16 mouse cellular contexts compared by ENCODE assay signal in genomic region chr15:25591964-25592363, GRCm38 (mm10). TPM values are rescaled to one million over a fixed set of nuclear protein-coding genes. Genes with fewer than 3 reads are reported as not detected.
DNase-seq lines count a peak whose midpoint lies in the region; TF ChIP-seq lines count a peak whose summit lies in the region.
"Had no signal": no experiment of that assay in that cellular context is flagged by ENCODE, and none has a peak within 500 bp of the region (broad histone marks: within the 10 kb centered on the region; RNA-seq: fewer than 3 reads in every experiment).

No protein-coding gene starts in this region.

- no peak for TF ChIP-seq CTCF in thymus, adult 2 months (IDR thresholded peaks at IDR 0.05; ENCODE audit: borderline replicate concordance, control insufficient read depth, extremely low read depth, insufficient read depth, low read length, poor library complexity)

- H3K4me1 ChIP-seq in thymus, adult 2 months (replicated peaks; ENCODE audit: control insufficient read depth, insufficient read depth, low read length) = peaks cover 24% of the 10 kb centered on the region
- H3K4me1 ChIP-seq in hindbrain, embryonic 10.5 days (replicated peaks) = no peaks in the 10 kb centered on the region; the same call in none of the 2 replicates
- H3K4me1 ChIP-seq: midbrain, embryonic 15.5 days; neural tube, embryonic 13.5 days had no signal

- TF ChIP-seq POLR2A in thymus, adult 2 months (IDR thresholded peaks at IDR 0.05; ENCODE audit: control insufficient read depth, extremely low read depth, insufficient read depth, low read length, poor library complexity) = no peak

- no peak overlapping the region for H3K4me3 ChIP-seq in thymus, adult 2 months (ENCODE audit: control insufficient read depth, insufficient read depth, low read length)
- no peak overlapping the region for H3K4me3 ChIP-seq in hindbrain, embryonic 10.5 days
- H3K4me3 ChIP-seq: forebrain, embryonic 12.5 days; layer of hippocampus, adult 2 months; liver, embryonic 12.5 days; midbrain, embryonic 15.5 days; neural tube, embryonic 13.5 days had no signal

- H3K36me3 ChIP-seq in thymus, adult 2 months (ENCODE audit: control insufficient read depth, insufficient read depth, low read length) = no peaks in the 10 kb centered on the region
- no peaks in the 10 kb centered on the region for H3K36me3 ChIP-seq in hindbrain, embryonic 10.5 days
- H3K36me3 ChIP-seq: forebrain, embryonic 12.5 days; liver, embryonic 12.5 days; midbrain, embryonic 15.5 days; neural tube, embryonic 13.5 days had no signal

- DNase-seq in heart, adult 11 months = peak; percentile 75
- DNase-seq in heart, adult 18-20 months = no peak
- DNase-seq in T-cell, adult 2 months (ENCODE audit: low spot score) = peak; percentile 45
- peak; percentile 38 for DNase-seq in thymus, adult 2 months
- DNase-seq in thymus, postnatal 4 days = peak; percentile 51
- DNase-seq in hindbrain, embryonic 10.5 days (ENCODE audit: low spot score) = no peak
- no peak for DNase-seq in ovary, postnatal 10 days (ENCODE audit: low spot score)
- DNase-seq: adrenal gland, postnatal 36 days; cerebellum, adult 11 months; kidney, postnatal 25 days; lung, adult 18-20 months had no signal

- H3K9me3 ChIP-seq in hindbrain, embryonic 10.5 days = no peaks in the 10 kb centered on the region
- H3K9me3 ChIP-seq: forebrain, embryonic 12.5 days; liver, embryonic 12.5 days; midbrain, embryonic 15.5 days; neural tube, embryonic 13.5 days had no signal

- 52% methylated on average over 4 of the region's 4 CpGs for WGBS in thymus, adult 2 months
- 81% methylated on average over 4 of the region's 4 CpGs for WGBS in hindbrain, embryonic 10.5 days

- peak overlapping the region; percentile 84 for H3K27ac ChIP-seq in thymus, adult 2 months (ENCODE audit: control insufficient read depth, insufficient read depth, low read length)
- no peak overlapping the region for H3K27ac ChIP-seq in hindbrain, embryonic 10.5 days
- H3K27ac ChIP-seq: forebrain, embryonic 12.5 days; layer of hippocampus, adult 2 months; liver, embryonic 12.5 days; midbrain, embryonic 15.5 days; neural tube, embryonic 13.5 days had no signal

- no peaks in the 10 kb centered on the region for H3K27me3 ChIP-seq in thymus, adult 2 months (ENCODE audit: control insufficient read depth, insufficient read depth, low read length)
- H3K27me3 ChIP-seq in hindbrain, embryonic 10.5 days (ENCODE audit: insufficient read depth, poor library complexity, severe bottlenecking) = no peaks in the 10 kb centered on the region
- H3K27me3 ChIP-seq: liver, embryonic 12.5 days; midbrain, embryonic 15.5 days had no signal

RNA-seq across cellular contexts. Expression of gene Myo10, which starts 30.4 kb away (rescaled TPM):
- 10 to 100 TPM; 56.9 to 65.1 TPM for total RNA-seq in heart, adult 18-20 months (2021)
- polyA plus RNA-seq in thymus, adult 2 months (2012; rRNA removed) = 26.1 and 29.9 TPM in 2 replicates
- polyA plus RNA-seq in hindbrain, embryonic 10.5 days (2016; fragmentation: Nextera tagmentation; extraction: Ambion mirVana) = 41.8 and 45.4 TPM in 2 replicates

Comparison
In these comparisons a context has a peak if more than half of its experiments do, and no peak if none do; other contexts are left out.
1. DNase-seq: peak in heart, adult 11 months (single experiment), T-cell, adult 2 months (single experiment), thymus, adult 2 months (single experiment) and thymus, postnatal 4 days (single experiment); none in heart, adult 18-20 months (0 of 2), hindbrain, embryonic 10.5 days (single experiment) and ovary, postnatal 10 days (single experiment).